Mouse (Mus musculus) adrenal gland, postnatal 25 days (tissue): ENCODE measurements around the gene Actl10. TPM values are rescaled to one million over a fixed set of nuclear protein-coding genes. Genes with fewer than 3 reads are reported as not detected.

Experiments
- DNase-seq: peaks from one replicate; pipeline ENCODE4 v3.0.0; 2021; ENCODE audit warnings: mixed read lengths
- total RNA-seq: library from RNA; stranded (reverse); gene quantifications from 2 replicates; pipeline ENCODE4 v1.2.3, GENCODE M21; 2021

Actl10 gene
- total RNA-seq, 1 experiment from 2014 or later, result 0.21 TPM

GRCm38 (mm10) chr2:154551927-154552326 lies 351 bp downstream of the Actl10 start:
- no peak for DNase-seq

GRCm38 (mm10) chr2:154552424-154552907 lies 890 bp downstream of the Actl10 start:
- DNase-seq, result peak; percentile 75

GRCm38 (mm10) chr2:154555235-154555634 lies 3.7 kb downstream of the Actl10 start:
- no peak for DNase-seq

GRCm38 (mm10) chr2:154557184-154557832 lies 5.7 kb downstream of the Actl10 start:
- no peak for DNase-seq

- DNase-seq, result peak; percentile 70
Measured at GRCm38 (mm10) chr2:154558264-154559039, 6.9 kb downstream of the Actl10 start, which contains the start of gene Necab3. TSS of gene Necab3 (minus strand) at chr2:154558890.

GRCm38 (mm10) chr2:154563612-154564170 lies 12.1 kb downstream of the Actl10 start:
- no peak for DNase-seq

GRCm38 (mm10) chr2:154565562-154565961 lies 14.0 kb downstream of the Actl10 start:
- DNase-seq, result no peak

- DNase-seq, result no peak
Measured at GRCm38 (mm10) chr2:154566641-154567040, 15.1 kb downstream of the Actl10 start.

GRCm38 (mm10) chr2:154567766-154568165 lies 16.2 kb downstream of the Actl10 start:
- no peak for DNase-seq

- no peak for DNase-seq
Measured at GRCm38 (mm10) chr2:154568329-154569070, 16.9 kb downstream of the Actl10 start.

- DNase-seq, result peak; percentile 80
Measured at GRCm38 (mm10) chr2:154569071-154569748, 17.6 kb downstream of the Actl10 start.

- peak; percentile 98 for DNase-seq
Measured at GRCm38 (mm10) chr2:154569836-154570286, 18.3 kb downstream of the Actl10 start, which contains the start of gene E2f1. TSS of gene E2f1 (minus strand) at chr2:154569892.

- no peak for DNase-seq
Measured at GRCm38 (mm10) chr2:154570666-154571065, 19.1 kb downstream of the Actl10 start.

- DNase-seq, result no peak
Measured at GRCm38 (mm10) chr2:154571266-154571665, 19.7 kb downstream of the Actl10 start.

- no peak for DNase-seq
Measured at GRCm38 (mm10) chr2:154571976-154572375, 20.4 kb downstream of the Actl10 start.

- no peak for DNase-seq
Measured at GRCm38 (mm10) chr2:154572996-154573395, 21.4 kb downstream of the Actl10 start.

GRCm38 (mm10) chr2:154574271-154574670 lies 22.7 kb downstream of the Actl10 start:
- no peak for DNase-seq

GRCm38 (mm10) chr2:154576876-154577743 lies 25.5 kb downstream of the Actl10 start:
- no peak for DNase-seq

GRCm38 (mm10) chr2:154577744-154578067 lies 26.1 kb downstream of the Actl10 start:
- DNase-seq, result no peak

GRCm38 (mm10) chr2:154580586-154580985 lies 29.0 kb downstream of the Actl10 start:
- DNase-seq, result no peak

- DNase-seq, result no peak
Measured at GRCm38 (mm10) chr2:154581421-154581820, 29.8 kb downstream of the Actl10 start.
